Mouse (Mus musculus): ENCODE measurements around the gene Fgfr2.
"Not testable (repeated sequence)": the region's sequence is repeated elsewhere in the genome, so short reads cannot be mapped to it uniquely, and the experiment has no call there.

Fgfr2 gene

GRCm38 (mm10) chr7:130153363-130153969 is 2969.7 kb downstream of the Fgfr2 start:
- DNase-seq (ENCODE audit: extremely low spot score, low read depth, low spot score): no peak

- no peak for DNase-seq (ENCODE audit: extremely low spot score, low read depth, low spot score)
These were observed 2974.2 kb downstream of the Fgfr2 start for GRCm38 (mm10) chr7:130148906-130149305.

- DNase-seq (ENCODE audit: extremely low spot score, low read depth, low spot score): no peak
These were observed 2975.9 kb downstream of the Fgfr2 start for GRCm38 (mm10) chr7:130147230-130147629.

GRCm38 (mm10) chr7:130145211-130145610 is 2977.9 kb downstream of the Fgfr2 start:
- no peak for DNase-seq (ENCODE audit: extremely low spot score, low read depth, low spot score)

GRCm38 (mm10) chr7:130143371-130143770 is 2979.8 kb downstream of the Fgfr2 start:
- no peak for DNase-seq (ENCODE audit: extremely low spot score, low read depth, low spot score)

GRCm38 (mm10) chr7:130141088-130141873 is 2981.9 kb downstream of the Fgfr2 start:
- DNase-seq (ENCODE audit: extremely low spot score, low read depth, low spot score): no peak

GRCm38 (mm10) chr7:130134924-130135365 is 2988.2 kb downstream of the Fgfr2 start:
- DNase-seq (ENCODE audit: extremely low spot score, low read depth, low spot score): no peak

- DNase-seq (ENCODE audit: extremely low spot score, low read depth, low spot score): not testable (repeated sequence)
These were observed 2988.7 kb downstream of the Fgfr2 start for GRCm38 (mm10) chr7:130134428-130134827.

GRCm38 (mm10) chr7:130130226-130130625 is 2992.9 kb downstream of the Fgfr2 start:
- DNase-seq (ENCODE audit: extremely low spot score, low read depth, low spot score): no peak

- no peak for DNase-seq (ENCODE audit: extremely low spot score, low read depth, low spot score)
These were observed 2993.7 kb downstream of the Fgfr2 start for GRCm38 (mm10) chr7:130129359-130129960.

- DNase-seq (ENCODE audit: extremely low spot score, low read depth, low spot score): no peak
These were observed 3001.6 kb downstream of the Fgfr2 start for GRCm38 (mm10) chr7:130121507-130121906.

GRCm38 (mm10) chr7:130119466-130119865 is 3003.7 kb downstream of the Fgfr2 start:
- DNase-seq (ENCODE audit: extremely low spot score, low read depth, low spot score): no peak

- no peak for DNase-seq (ENCODE audit: extremely low spot score, low read depth, low spot score)
These were observed 3004.4 kb downstream of the Fgfr2 start for GRCm38 (mm10) chr7:130118726-130119125.

- no peak for DNase-seq (ENCODE audit: extremely low spot score, low read depth, low spot score)
These were observed 3005.6 kb downstream of the Fgfr2 start for GRCm38 (mm10) chr7:130117466-130118123.

- no peak for DNase-seq (ENCODE audit: extremely low spot score, low read depth, low spot score)
These were observed 3008.7 kb downstream of the Fgfr2 start for GRCm38 (mm10) chr7:130114436-130114835.
